Mouse (Mus musculus): ENCODE measurements around the gene Shh. TPM values are rescaled to one million over a fixed set of nuclear protein-coding genes. Genes with fewer than 3 reads are reported as not detected.
A peak's percentile ranks its signal among the peaks of the same experiment; 100 is the strongest.

Shh gene
- total RNA-seq (2021): 1 to 10 TPM; 1.9 to 2.6 TPM

DNA sequence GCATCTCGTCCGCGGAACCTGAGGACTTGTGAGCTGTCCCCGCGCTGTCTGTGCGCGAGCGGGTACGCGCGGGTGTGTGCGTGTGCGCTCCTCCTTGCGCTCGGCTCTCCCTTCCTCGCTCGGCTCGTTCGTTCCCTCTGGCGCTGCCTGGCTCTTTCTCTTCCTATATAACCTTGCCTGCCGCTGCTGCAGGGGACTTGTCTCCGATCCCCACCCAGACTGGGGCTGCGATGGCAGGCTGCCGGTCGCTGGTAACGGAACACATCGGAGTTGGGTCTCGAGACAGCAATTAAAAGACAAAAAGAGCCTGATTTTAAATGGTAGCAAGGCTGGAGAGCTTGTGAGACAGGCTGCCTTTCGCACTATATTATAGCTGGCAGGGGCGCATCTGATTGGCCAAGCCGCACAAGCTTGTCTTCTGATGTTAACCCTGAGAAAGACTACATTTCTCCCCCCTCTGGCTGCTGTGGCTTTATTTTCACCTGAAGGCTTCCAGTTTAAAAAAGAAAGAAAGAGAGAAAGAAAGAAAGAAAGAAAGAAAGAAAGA, at the start of gene Shh:
Gene Shh, minus strand, starts transcription at position 497 of the 547 bp plus-strand sequence.
- DNase-seq: no peak
- intact Hi-C loops (cut with DNase I): loop anchor here (5.0 to 10.0 kb wide), 2 partner anchors 570 to 728 kb away; partner anchors contain the start of gene Rnf32

DNA sequence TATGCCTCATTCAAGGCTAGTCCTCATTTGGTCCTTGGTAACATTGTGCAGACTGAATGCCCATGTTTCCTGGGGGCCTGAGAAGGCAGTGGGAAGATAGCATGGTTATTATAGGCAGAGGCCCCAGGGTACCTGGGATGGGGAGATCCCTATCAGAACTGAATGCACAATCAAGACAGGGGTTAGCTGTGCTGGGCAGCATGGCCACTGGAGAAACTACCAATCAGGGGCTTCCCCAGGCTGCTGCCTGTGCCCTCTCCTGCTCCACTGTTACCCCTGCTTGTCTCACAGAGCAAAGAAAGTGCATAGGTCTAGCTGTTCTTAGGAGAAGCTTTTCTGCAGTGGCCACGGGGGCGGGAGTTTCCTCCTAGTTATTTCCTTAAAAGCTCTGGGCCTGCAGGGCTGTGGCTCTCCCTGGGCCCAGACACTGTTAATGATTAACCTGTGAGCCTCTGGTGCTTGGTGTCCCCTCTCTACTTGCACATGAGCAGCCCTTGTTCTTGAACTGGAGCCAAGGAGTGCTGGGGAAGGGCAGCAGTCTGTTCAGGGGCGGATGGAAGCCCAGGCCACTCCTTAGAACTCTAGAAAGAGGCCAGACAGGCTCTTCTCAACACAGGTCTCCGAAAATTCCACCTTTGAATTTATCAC, 33.9 kb upstream of the Shh start:
- intact Hi-C loops (cut with DNase I): no loop called here
- DNase-seq: peak; percentile 17

DNA sequence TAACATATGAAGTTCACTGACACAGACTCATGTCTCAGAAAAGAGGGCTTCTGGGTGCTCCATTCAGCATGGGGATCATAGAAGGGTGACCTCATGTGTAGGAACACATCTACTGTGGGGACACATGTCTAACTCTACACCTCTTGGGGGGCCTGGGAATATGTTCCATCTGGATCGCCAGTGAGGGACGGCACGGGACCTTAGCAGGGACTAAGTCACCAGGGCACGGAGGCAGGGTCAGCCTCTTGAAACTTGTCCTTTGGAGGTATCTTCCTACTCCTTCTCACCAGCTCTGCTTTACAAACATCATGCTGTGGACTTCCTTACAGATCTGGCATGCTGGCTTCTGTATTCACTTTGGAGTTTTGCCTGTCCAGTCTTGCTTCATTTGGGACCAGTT, 31.8 kb upstream of the Shh start:
- intact Hi-C loops (cut with DNase I): no loop called here
- DNase-seq: no peak

DNA sequence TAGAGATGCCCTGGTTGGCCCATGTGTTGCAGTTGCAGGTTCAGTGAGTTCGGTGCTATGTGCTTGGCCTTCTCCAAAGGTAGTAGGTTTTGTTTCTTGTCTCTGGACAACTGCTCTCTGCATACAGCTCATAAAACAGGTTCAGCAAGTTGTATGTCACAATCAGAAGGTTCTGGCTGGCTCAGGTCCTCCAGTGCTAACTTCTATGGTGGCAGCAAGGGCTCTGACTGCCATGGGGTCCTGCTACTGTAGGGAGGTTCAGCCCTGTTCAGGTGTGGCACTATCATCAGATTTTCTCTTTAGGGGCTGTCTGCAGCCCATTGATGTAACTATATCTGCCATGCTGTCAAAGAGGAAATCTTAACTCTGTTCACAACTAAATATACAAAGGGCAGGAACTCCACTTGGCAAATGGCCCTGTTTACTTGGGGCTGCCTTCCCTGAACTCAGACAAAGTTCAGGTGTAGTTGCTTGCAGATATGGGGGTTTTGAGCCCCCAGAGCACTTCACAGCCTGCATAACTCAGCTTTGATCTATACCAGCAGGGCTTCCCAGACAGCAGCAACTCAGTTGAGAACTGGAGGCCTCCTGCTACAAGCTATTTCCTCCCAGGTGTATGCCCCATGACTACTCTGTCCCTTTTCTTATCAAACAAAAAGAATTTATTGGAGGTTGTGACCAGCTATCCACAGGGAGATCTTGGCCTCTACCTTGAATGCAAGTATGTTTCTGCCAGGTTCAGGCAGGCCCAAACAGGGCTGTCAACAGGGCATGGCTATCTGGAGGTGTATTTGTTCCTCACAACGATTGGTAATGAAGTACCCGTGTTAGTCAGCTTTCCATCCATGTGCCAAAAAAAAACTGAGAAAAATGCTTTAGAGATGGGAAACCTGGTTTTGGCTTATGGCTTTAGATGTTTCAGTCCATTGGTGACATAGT, 28.9 kb upstream of the Shh start:
- no peak for DNase-seq
- intact Hi-C loops (cut with DNase I): no loop called here

DNA sequence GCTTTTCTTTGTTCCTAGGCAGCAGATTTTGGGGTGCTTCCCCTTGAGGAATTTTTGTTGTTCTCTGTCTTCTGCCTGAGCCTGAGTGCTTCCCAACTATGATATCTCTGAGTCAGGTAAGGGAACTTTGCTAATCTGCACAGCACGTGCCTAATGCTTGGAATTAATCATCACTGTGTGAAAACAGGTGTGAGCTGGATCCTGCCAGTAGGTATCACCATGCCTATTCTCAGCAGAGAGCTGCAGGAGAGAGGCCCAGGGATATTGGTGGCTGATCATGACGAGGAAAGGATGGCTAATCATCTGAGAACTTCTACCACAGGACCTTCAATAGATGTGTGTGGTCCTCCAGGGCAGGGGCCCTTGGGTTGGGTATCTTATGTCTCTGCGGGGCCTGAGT, 26.5 kb upstream of the Shh start:
- intact Hi-C loops (cut with DNase I): no loop called here
- no peak for DNase-seq

DNA sequence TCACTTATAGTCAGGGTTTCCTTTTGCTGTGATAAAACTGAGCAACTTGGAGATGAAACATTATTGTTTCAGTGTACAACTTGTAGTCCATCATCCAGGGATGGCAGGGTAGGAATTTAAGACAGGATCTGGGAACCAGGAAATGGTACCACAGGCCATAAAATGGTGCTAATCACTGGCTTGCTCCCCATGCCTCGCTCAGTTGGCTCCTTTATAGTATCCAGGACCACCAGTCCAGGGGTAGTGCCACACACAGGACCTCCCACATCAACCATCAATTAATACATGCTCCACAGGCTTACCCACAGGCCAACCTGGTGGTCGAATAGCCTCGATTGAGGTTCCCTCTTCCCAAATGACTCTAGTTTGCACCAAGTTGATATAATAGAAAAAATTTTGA, 15.9 kb upstream of the Shh start:
- DNase-seq: no peak
- intact Hi-C loops (cut with DNase I): no loop called here

DNA sequence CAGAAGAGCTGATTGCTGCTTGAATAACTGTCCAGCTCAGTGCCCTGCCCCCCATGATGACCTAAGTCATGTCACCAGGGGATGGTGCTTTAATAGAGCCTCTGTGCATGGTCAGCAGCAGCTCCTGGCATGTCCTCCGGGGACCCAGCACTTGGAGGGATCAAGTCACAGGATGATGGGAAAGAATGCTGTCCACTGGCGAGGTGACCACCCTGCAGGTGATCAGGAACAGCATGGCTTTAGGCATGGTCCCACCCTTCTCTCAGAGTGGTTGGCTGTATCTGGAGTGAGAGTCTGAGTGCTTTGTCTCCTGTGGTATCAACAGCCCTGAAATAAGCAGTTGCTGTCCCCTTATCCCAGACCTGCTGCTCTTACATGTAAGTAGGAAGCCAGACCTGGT, 14.7 kb upstream of the Shh start:
- no peak for DNase-seq
- intact Hi-C loops (cut with DNase I): no loop called here

DNA sequence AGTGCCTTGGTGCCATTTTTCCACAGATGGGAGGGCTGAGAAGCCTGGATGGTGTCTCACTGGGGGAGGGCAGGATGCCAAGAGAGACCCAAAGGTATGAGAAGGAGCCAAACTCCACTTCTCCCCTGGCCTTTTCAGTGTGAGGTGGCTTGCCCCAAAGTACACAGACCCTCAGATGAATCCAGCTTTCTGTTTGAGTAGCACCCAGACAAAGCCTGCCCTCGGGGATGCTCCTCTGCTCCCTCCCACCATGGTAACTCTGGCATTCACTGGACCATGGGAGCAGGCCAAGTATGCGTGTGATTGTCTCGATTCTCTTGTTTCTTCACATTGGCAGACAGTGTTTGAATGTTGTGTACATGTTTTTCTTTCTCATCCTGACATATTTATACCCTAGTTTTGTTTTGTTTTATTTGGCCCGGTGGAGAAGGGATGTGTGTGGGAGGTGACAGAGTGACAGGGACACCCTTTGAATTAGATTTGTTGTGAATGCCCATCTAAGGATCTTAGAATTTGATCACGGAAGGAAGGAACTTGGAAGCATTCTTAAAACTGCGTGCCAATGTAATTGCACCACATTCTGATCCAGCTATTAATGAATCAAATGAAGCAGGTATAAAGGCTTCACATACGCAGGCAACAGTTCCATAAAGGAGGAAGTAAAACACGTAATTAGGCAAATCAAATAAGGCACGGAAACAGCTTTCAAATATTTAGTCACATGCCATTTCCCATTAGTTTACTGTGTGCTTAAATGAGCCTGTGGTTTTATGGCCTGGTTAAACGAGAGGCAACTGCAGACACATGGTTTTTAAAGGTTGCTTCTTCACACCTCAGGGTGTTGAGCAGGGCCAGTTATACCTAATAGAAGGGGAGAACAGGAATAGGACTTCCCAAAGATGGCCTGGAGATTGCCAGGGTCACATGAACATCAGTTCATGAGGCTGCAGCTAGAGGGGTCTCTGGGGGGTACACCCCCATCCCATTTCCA, 9.6 kb upstream of the Shh start:
- no peak for DNase-seq
- intact Hi-C loops (cut with DNase I): no loop called here

DNA sequence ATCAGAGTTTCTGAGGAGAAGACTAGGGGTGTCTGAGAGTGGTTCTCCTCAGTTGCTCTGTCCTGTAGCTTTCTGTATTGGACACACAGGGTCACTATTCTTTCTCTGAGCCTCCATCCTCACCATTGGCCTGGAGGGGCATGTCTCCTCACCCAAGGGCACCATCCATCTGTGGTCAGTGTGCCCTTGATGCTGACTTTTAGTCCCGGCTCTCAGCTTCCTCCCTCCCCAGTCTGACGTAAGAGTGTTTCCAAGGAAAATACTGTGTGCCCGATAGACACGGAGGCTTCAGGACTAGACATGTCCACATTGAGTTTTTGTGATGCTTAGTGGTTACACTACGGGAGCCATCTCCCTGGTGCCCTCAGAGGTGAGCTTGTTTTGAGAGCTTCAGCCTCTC, 6.5 kb upstream of the Shh start:
- intact Hi-C loops (cut with DNase I): no loop called here

DNA sequence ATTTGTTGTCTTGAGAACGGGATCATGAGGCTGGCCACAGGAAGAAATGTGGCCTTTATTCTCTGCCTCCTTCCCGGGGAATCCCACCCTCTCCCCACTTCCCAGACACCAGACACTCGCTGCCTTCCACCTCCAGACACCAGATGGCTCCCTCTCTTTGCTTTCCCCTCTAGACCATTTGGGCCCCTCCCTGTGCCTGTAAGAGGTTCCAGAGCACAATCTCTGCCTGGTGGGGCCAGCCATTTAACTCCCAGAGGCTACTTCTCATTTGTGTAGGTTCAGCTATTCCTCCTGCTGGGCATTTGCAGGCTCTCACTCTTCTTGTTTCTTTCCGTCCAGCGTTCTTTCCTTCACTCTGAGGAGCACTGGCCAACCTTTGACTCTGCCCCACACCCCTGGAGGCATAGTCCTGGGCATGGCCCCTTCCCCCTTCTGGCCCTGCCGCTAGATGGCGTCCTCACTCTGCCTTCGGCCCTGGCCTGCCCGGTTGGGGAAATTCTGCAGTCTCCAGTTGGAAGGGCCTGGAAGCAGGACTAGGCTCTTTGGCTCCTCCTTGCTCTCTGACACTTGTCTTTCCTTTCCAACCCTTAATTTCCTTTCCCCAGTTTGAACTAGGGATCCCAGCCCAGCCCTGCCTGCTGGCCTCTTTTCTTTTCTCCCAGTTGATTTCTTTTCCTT, 2.6 kb upstream of the Shh start:
- peak; percentile 68 for DNase-seq
- intact Hi-C loops (cut with DNase I): loop anchor here (5.0 to 10.0 kb wide), 2 partner anchors 568 to 725 kb away; partner anchors contain the start of gene Rnf32

More for the DNA sequence above, 6.5 kb upstream of the Shh start:
- no peak for DNase-seq

DNA sequence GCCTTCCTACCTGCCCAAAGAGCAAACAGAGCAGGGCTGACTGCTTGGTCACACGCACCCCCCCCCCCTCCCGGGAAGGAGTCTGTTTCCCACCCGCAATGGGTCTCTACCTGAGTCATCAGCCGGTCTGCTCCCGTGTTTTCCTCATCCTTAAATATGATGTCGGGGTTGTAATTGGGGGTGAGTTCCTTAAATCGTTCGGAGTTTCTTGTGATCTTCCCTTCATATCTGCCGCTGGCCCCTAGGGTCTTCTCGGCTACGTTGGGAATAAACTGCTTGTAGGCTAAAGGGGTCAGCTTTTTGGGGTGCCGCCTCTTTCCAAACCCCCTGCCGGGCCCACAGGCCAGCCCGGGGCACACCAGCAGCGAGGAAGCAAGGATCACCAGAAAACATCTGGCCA, 705 bp downstream of the Shh start:
- intact Hi-C loops (cut with DNase I): loop anchor here (5.0 to 10.0 kb wide), 2 partner anchors 571 to 728 kb away; partner anchors contain the start of gene Rnf32
- DNase-seq: no peak

DNA sequence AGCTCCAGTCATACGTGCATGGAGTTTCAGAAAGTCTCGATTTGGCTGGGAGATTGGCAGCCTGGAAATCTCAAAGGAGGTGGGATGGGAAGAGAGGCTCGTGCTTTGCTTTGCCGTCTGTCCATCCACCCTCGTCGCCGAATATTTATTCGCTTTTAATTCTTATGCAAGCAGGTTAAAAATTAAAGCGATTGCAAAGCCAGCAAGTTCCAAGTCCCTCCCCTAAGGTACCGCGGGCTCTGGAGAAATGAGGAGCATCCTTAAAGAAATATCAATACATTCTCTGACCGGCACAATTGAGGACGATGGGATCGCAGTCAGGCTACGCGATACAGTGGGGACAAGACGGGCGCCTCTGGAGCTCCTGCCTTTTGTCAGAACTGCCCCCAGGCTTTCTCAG, 1.5 kb downstream of the Shh start:
- intact Hi-C loops (cut with DNase I): loop anchor here (5.0 to 10.0 kb wide), 2 partner anchors 572 to 729 kb away; partner anchors contain the start of gene Rnf32
- DNase-seq: no peak

DNA sequence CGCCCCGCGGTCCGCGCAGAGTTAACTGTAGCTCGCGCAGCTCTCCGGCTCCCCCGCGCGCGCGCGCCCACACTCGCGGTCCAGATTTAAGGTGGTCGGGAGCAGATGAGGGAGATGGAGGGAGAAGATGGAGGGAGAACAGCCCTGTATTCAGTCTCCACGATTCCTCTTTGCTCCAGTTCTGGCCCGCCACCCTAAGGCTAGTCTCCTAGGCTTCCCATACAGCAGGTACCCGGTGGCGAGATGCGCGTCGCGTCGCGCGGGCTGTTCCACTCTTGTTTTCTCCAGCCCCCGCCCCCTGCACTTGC, 2.0 kb downstream of the Shh start:
- peak; percentile 28 for DNase-seq
- intact Hi-C loops (cut with DNase I): loop anchor here (5.0 to 10.0 kb wide), 2 partner anchors 572 to 730 kb away; partner anchors contain the start of gene Rnf32

DNA sequence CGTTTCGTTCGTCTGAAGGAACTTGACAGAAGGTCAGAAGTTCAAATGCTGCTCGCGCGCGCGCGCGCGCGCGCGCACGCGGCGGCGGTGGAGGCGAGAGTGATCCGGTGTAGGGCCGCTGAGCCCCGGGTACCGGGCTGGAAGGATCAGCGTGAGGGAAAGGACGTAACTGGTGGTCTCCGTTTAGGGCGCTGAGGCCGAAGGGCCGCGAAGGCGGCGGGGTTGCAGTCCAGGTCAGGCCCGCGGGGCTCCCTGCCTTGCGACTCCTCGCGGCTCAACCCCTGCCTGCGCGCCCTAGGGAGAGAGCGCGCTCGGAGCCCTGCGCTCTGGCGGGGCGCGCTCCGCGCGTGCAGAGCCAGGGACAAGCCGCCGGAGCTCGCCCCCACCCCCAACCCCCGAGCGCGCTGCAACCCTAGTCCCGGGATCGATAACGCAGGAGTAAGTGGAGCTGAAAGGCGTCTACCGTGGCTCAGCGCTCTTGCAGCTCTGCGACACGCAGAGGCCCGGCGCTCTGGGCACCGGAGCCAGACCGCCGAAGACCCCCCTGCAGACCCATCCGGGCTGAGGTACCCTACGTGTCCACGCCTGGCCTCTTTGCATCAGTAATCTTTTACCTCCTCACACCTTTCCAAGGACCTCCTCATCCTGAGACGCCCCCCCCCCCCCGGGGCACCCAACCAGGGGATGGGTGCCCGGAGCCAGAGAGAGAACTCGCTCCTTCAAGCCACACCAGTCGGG, 2.5 kb downstream of the Shh start:
- intact Hi-C loops (cut with DNase I): loop anchor here (5.0 to 10.0 kb wide), 2 partner anchors 573 to 730 kb away; partner anchors contain the start of gene Rnf32
- DNase-seq: no peak

DNA sequence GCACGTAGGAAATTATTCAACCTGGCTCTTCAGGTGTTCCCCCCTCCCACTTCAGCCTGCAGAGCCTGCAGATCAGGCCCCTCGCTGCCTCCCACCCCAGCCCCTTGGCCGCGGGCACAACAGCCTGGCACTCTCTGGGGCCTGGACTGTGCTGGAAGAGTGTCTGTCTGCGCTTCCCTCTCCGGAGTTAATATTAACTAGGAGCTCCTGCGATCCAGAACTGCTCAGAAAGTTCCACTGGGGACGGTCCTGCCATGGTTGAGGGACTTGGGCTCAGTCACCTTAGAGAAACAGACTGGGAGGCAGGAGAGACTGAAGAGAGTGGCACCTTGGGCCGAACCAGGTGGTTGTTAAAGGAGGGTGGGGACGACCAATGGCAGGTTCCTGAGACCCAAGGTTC, 3.4 kb downstream of the Shh start:
- intact Hi-C loops (cut with DNase I): loop anchor here (10.0 kb wide), 1 partner anchor 731 kb away; the partner anchor contains the start of gene Rnf32
- no peak for DNase-seq

DNA sequence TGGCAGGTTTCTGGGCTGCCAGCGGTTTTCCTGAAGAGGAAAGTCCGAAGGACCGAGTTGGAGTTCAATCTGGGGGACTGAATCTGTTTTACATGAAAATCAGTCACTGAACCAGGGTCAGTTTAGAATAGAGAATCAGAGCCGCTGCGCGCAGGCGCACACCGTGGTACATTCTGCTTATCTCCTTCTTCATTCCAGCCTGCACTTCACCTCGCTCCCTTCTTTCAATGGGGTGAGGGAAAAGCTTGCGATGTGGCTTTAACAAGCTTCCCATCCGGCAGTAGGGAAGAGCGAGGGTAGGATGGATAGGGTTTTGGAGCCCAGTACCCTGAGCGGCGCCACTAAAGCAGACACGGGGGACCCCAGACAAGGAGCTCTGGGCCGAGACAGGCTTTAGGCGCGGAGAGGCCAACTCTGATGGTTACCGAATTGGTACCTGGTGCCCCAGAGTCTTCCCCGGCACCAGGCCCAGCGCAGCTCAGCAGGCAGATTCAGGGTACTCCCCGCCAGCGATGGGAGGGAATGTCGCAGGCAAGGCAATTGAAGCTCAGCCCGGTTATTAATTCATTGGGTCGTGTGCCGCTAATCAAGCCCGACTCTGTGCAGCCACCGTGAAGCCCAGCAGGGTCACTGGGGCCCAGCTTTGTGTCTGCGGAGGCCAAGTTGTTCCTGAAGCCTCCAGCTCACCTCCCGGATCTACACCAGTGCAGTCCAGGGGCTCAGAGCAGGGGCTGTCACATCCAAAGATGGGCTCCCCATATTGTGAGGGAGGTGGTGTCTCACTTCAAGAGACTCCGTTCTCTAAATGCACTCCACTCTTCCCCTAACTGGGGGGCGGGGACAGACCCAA, 4.1 kb downstream of the Shh start:
- peak; percentile 10 for DNase-seq
- intact Hi-C loops (cut with DNase I): loop anchor here (10.0 kb wide), 1 partner anchor 732 kb away; the partner anchor contains the start of gene Rnf32

DNA sequence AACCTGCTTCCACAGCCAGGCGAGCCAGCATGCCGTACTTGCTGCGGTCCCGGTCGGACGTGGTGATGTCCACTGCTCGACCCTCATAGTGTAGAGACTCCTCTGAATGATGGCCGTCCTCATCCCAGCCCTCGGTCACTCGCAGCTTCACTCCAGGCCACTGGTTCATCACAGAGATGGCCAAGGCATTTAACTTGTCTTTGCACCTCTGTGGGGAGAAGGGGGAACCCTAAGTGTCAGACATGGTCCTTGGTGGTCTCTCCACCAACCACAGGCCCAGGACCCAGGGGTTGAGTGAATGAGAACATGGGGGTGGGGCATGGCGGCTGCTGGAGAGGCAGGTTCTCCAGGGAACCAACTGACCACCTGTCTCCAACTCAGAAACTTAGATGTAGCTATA, 5.7 kb downstream of the Shh start:
- intact Hi-C loops (cut with DNase I): loop anchor here (10.0 kb wide), 1 partner anchor 733 kb away; the partner anchor contains the start of gene Rnf32

More for the DNA sequence above, 5.7 kb downstream of the Shh start:
- no peak for DNase-seq

Data from left cerebral cortex, postnatal 4 days (tissue).